Mouse (Mus musculus): ENCODE measurements at regions not wholly inside any gene's neighbourhood (a gene's known extent, or its start where the extent isn't known, plus 50 kb on each side); places are given as distances from the start of the nearest gene placed in this dataset.

- no peaks in the 10 kb centered on the region for H3K4me1 ChIP-seq (ENCODE audit: control insufficient read depth in 1 of 2, insufficient read depth in 2 of 2)
- H3K4me3 ChIP-seq (replicated peaks in 1 of 3; ENCODE audit: low read depth in 2 of 3, low read length in 2 of 3, poor library complexity in 1 of 3): no peak overlapping the region
- dilution Hi-C loops (cut with MboI; ENCODE audit: extremely low pct_ligation_motif_present, extremely low pct_unique_long_range_greater_than_20kb, low sequenced_read_pairs): no loop called here
- no peak for DNase-seq (ENCODE audit: extremely low read depth)
- H3K9ac ChIP-seq (ENCODE audit: insufficient read depth, low read depth): no peak overlapping the region
- H3K9me3 ChIP-seq (replicated peaks; ENCODE audit: low read length): no peaks in the 10 kb centered on the region
- no peaks in the 10 kb centered on the region for H3K79me2 ChIP-seq (replicated peaks; ENCODE audit: control insufficient read depth, extremely low read depth, insufficient read depth, poor library complexity, severe bottlenecking)
- H3K4me2 ChIP-seq (ENCODE audit: insufficient read depth, low read depth, poor library complexity, severe bottlenecking): no peak overlapping the region
- no peak overlapping the region for H3K27ac ChIP-seq (ENCODE audit: insufficient read depth, low read depth)
- peaks cover 21% of the 10 kb centered on the region for H3K27me3 ChIP-seq (replicated peaks)
- TF ChIP-seq CTCF (conservative IDR thresholded peaks at IDR 0.05 in 1 of 2, IDR thresholded peaks at IDR 0.05 in 1 of 2; ENCODE audit: low read depth in 2 of 2, low read length in 2 of 2): 0 out of 4 replicates have a peak, but pooled peaks of 1 of the 2 experiments have one; percentile 4
- TF ChIP-seq UBTF (IDR thresholded peaks at IDR 0.05; ENCODE audit: low read depth, low read length): no peak
- TF ChIP-seq CHD2 (IDR thresholded peaks at IDR 0.05; ENCODE audit: low read length): no peak
- in situ Hi-C loops (cut with MboI; ENCODE audit: low pct_ligation_motif_present, low pct_unique_long_range_greater_than_20kb, low sequenced_read_pairs): no loop called here
- H3K36me3 ChIP-seq (replicated peaks in 1 of 2; ENCODE audit: control insufficient read depth in 1 of 2, insufficient read depth in 1 of 2, low read length in 1 of 2): no peaks in the 10 kb centered on the region
Measured at GRCm38 (mm10) chr2:92743152-92743551, 143.6 kb downstream of the Chst1 start.

- dilution Hi-C loops (cut with MboI; ENCODE audit: extremely low pct_ligation_motif_present, extremely low pct_unique_long_range_greater_than_20kb, low sequenced_read_pairs): no loop called here
- no peak overlapping the region for H3K27ac ChIP-seq (ENCODE audit: insufficient read depth, low read depth)
- no peaks in the 10 kb centered on the region for H3K9me3 ChIP-seq (replicated peaks; ENCODE audit: low read length)
- H3K4me2 ChIP-seq (ENCODE audit: insufficient read depth, low read depth, poor library complexity, severe bottlenecking): no peak overlapping the region
- H3K36me3 ChIP-seq (replicated peaks in 1 of 2; ENCODE audit: control insufficient read depth in 1 of 2, insufficient read depth in 1 of 2, low read length in 1 of 2): no peaks in the 10 kb centered on the region
- in situ Hi-C loops (cut with MboI; ENCODE audit: low pct_ligation_motif_present, low pct_unique_long_range_greater_than_20kb, low sequenced_read_pairs): no loop called here
- no peaks in the 10 kb centered on the region for H3K4me1 ChIP-seq (ENCODE audit: control insufficient read depth in 1 of 2, insufficient read depth in 2 of 2)
- no peak overlapping the region for H3K4me3 ChIP-seq (replicated peaks in 1 of 3; ENCODE audit: low read depth in 2 of 3, low read length in 2 of 3, poor library complexity in 1 of 3)
- no peak overlapping the region for H3K9ac ChIP-seq (ENCODE audit: insufficient read depth, low read depth)
- H3K79me2 ChIP-seq (replicated peaks; ENCODE audit: control insufficient read depth, extremely low read depth, insufficient read depth, poor library complexity, severe bottlenecking): no peaks in the 10 kb centered on the region
- peaks cover 24% of the 10 kb centered on the region for H3K27me3 ChIP-seq (replicated peaks)
- DNase-seq (ENCODE audit: extremely low read depth): no peak
- TF ChIP-seq NELFE (IDR thresholded peaks at IDR 0.05; ENCODE audit: low read depth, low read length): no peak
- no peak for TF ChIP-seq POLR2A (IDR thresholded peaks at IDR 0.05; ENCODE audit: low read depth, low read length)
- TF ChIP-seq KAT2A (IDR thresholded peaks at IDR 0.05; ENCODE audit: insufficient replicate concordance, low read length): no peak
- TF ChIP-seq BHLHE40 (IDR thresholded peaks at IDR 0.05; ENCODE audit: low read depth, low read length): no peak
- no peak for TF ChIP-seq CHD2 (IDR thresholded peaks at IDR 0.05; ENCODE audit: low read length)
- TF ChIP-seq CTCF (conservative IDR thresholded peaks at IDR 0.05 in 1 of 2, IDR thresholded peaks at IDR 0.05 in 1 of 2; ENCODE audit: low read depth in 2 of 2, low read length in 2 of 2): no peak
- no peak for TF ChIP-seq UBTF (IDR thresholded peaks at IDR 0.05; ENCODE audit: low read depth, low read length)
- no peak for TF ChIP-seq ZC3H11A (IDR thresholded peaks at IDR 0.05; ENCODE audit: low read depth, low read length)
- TF ChIP-seq ETS1 (conservative IDR thresholded peaks at IDR 0.05; ENCODE audit: low read depth, low read length): no peak
- TF ChIP-seq ZKSCAN1 (IDR thresholded peaks at IDR 0.05; ENCODE audit: borderline replicate concordance, low read depth, low read length): no peak
- TF ChIP-seq GABPA (IDR thresholded peaks at IDR 0.05; ENCODE audit: insufficient replicate concordance, low read depth, low read length): no peak
Measured at GRCm38 (mm10) chr2:92743911-92744310, 144.4 kb downstream of the Chst1 start.

- H3K9ac ChIP-seq (ENCODE audit: insufficient read depth, low read depth): no peak overlapping the region
- no peaks in the 10 kb centered on the region for H3K79me2 ChIP-seq (replicated peaks; ENCODE audit: control insufficient read depth, extremely low read depth, insufficient read depth, poor library complexity, severe bottlenecking)
- H3K4me1 ChIP-seq (ENCODE audit: control insufficient read depth in 1 of 2, insufficient read depth in 2 of 2): peaks cover 13 to 18% of the 10 kb centered on the region in 2 experiments
- H3K27ac ChIP-seq (ENCODE audit: insufficient read depth, low read depth): no peak overlapping the region
- H3K36me3 ChIP-seq (replicated peaks in 1 of 2; ENCODE audit: control insufficient read depth in 1 of 2, insufficient read depth in 1 of 2, low read length in 1 of 2): no peaks in the 10 kb centered on the region
- peaks cover 9% of the 10 kb centered on the region for H3K27me3 ChIP-seq (replicated peaks)
- no peak overlapping the region for H3K4me3 ChIP-seq (replicated peaks in 1 of 3; ENCODE audit: low read depth in 2 of 3, low read length in 2 of 3, poor library complexity in 1 of 3)
- H3K4me2 ChIP-seq (ENCODE audit: insufficient read depth, low read depth, poor library complexity, severe bottlenecking): no peak overlapping the region
- dilution Hi-C loops (cut with MboI; ENCODE audit: extremely low pct_ligation_motif_present, extremely low pct_unique_long_range_greater_than_20kb, low sequenced_read_pairs) (no loop called here), in situ Hi-C loops (cut with MboI; ENCODE audit: low pct_ligation_motif_present, low pct_unique_long_range_greater_than_20kb, low sequenced_read_pairs) (no loop called here)
- no peak for TF ChIP-seq NELFE (IDR thresholded peaks at IDR 0.05; ENCODE audit: low read depth, low read length)
- no peak for TF ChIP-seq HCFC1 (IDR thresholded peaks at IDR 0.05; ENCODE audit: low read depth, low read length)
- TF ChIP-seq MXI1 (IDR thresholded peaks at IDR 0.05; ENCODE audit: low read depth, low read length): no peak
- no peak for TF ChIP-seq GABPA (IDR thresholded peaks at IDR 0.05; ENCODE audit: insufficient replicate concordance, low read depth, low read length)
- TF ChIP-seq USF2 (conservative IDR thresholded peaks at IDR 0.05; ENCODE audit: low read depth, low read length): no peak
- TF ChIP-seq RCOR1 (conservative IDR thresholded peaks at IDR 0.05; ENCODE audit: low read depth, low read length): no peak
- TF ChIP-seq UBTF (IDR thresholded peaks at IDR 0.05; ENCODE audit: low read depth, low read length): no peak
- TF ChIP-seq MYC (IDR thresholded peaks at IDR 0.05; ENCODE audit: low read depth, low read length): no peak
- no peak for TF ChIP-seq KAT2A (IDR thresholded peaks at IDR 0.05; ENCODE audit: insufficient replicate concordance, low read length)
- TF ChIP-seq POLR2AphosphoS2 (IDR thresholded peaks at IDR 0.05; ENCODE audit: low read depth, low read length): no peak
- no peak for TF ChIP-seq SIN3A (IDR thresholded peaks at IDR 0.05; ENCODE audit: low read length)
- TF ChIP-seq TCF12 (IDR thresholded peaks at IDR 0.05; ENCODE audit: low read depth, low read length): no peak
- TF ChIP-seq JUND (conservative IDR thresholded peaks at IDR 0.05; ENCODE audit: low read depth, low read length): no peak
- TF ChIP-seq CTCF (conservative IDR thresholded peaks at IDR 0.05 in 1 of 2, IDR thresholded peaks at IDR 0.05 in 1 of 2; ENCODE audit: low read depth in 2 of 2, low read length in 2 of 2): no peak
- TF ChIP-seq SMC3 (IDR thresholded peaks at IDR 0.05; ENCODE audit: low read depth, low read length): no peak
- TF ChIP-seq NRF1 (IDR thresholded peaks at IDR 0.05; ENCODE audit: low read depth, low read length): no peak
- TF ChIP-seq RAD21 (IDR thresholded peaks at IDR 0.05; ENCODE audit: low read depth, low read length): no peak
- DNase-seq (ENCODE audit: extremely low read depth): no peak
- H3K9me3 ChIP-seq (replicated peaks; ENCODE audit: low read length): no peaks in the 10 kb centered on the region
Measured at GRCm38 (mm10) chr2:92747406-92747805, 147.9 kb downstream of the Chst1 start.
